Mouse (Mus musculus) lung, postnatal 0 days (tissue): ENCODE data around the gene Bcl3.

Experiments
- CTCF ChIP-seq: IDR thresholded peaks from 2 replicates; pipeline ENCODE4 v1.5.1; 2016; ENCODE audit warnings: antibody characterized with exemption, mild to moderate bottlenecking
- EP300 ChIP-seq: IDR thresholded peaks from 2 replicates; pipeline ENCODE4 v1.6.1; 2016; ENCODE audit warnings: antibody characterized with exemption, mild to moderate bottlenecking, control low read depth

GRCm38 (mm10) chr7:19777049-19777723 lies 45.4 kb downstream of the Bcl3 start:
- TF ChIP-seq CTCF, result no peak
- no peak for TF ChIP-seq EP300
